Mouse (Mus musculus): Measurements from ENCODE around the gene Pdss1.

- TF ChIP-seq CTCF (IDR thresholded peaks at IDR 0.05; ENCODE audit: borderline replicate concordance, control insufficient read depth, extremely low read depth, insufficient read depth, low read length, poor library complexity), result no peak
- no peak for TF ChIP-seq POLR2A (IDR thresholded peaks at IDR 0.05; ENCODE audit: control insufficient read depth, extremely low read depth, insufficient read depth, low read length, poor library complexity)
Observed at GRCm38 (mm10) chr2:22962242-22962641, 66.9 kb downstream of the Pdss1 start.
